Mouse (Mus musculus) regulatory T cell (primary cell): ENCODE results near the gene Tbx2.

Experiments used
- in situ Hi-C: fragments of 300-600 bp; cut with MboI, MseI; formaldehyde crosslinking; loops from one replicate; pipeline ENCODE4 v1.15.1; 2025; ENCODE audit warnings: high pct_unique_total_duplicates

Tbx2 gene

DNA sequence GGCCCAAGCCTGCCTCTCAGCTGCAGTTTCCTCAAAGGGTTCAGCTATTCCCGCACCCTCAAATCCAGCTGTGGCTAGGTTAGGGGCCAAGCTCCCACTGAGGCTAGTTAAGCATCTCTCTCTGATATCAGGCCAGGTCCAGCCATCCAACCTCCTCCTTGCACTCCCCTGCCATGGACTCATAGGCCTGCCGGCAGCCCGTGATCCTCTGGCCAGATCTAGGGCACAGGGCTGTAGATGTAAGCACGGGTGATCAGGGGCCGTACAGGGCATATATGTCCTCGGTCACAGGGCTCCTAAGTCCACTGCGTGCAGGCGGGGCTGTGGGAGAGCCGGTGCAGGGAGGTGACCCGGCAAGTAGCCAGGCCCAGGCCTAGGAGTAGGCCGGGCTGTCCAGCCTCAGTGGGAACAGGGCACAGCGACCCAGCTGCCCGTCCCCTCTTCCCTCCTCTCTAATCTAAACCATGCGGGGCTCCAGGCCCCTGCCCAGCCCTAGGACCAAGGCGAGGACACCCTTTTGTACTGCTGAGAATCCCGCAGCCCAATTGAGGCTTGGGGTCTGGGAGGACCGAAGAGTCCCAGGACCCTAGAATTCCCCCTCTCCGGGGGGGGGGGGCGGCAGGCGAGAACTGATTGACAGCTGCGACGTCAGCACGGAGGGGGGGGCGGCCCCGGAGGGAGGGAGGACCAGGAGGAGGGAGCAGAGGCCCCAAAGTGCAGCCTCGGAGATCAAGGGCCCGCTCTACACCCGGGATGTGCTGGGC is 53.5 kb downstream of the Tbx2 start, which contains the start of gene Tbx4:
Tbx4 (plus strand) TSS at position 758 of the 764 bp plus-strand sequence.
- in situ Hi-C loops, result no loop called here

DNA sequence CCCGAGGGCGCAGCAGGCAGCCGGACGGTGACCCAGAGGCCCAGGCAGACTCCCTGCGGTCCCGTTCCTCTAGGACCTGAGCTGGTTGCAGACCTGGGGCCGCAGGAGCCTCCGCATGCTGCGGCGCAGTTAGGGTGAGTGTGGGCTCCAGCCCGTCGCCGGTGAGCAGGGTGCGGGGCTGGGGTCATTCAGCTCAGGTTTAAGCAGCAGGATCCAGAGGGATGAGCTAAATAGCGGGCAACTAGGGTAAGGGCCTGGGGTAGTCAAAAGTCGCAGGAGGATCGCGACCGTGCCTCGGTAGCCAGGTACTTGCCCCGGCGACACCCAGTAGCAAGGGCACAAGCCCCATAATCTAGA is 54.1 kb downstream of the Tbx2 start:
- in situ Hi-C loops, result no loop called here

DNA sequence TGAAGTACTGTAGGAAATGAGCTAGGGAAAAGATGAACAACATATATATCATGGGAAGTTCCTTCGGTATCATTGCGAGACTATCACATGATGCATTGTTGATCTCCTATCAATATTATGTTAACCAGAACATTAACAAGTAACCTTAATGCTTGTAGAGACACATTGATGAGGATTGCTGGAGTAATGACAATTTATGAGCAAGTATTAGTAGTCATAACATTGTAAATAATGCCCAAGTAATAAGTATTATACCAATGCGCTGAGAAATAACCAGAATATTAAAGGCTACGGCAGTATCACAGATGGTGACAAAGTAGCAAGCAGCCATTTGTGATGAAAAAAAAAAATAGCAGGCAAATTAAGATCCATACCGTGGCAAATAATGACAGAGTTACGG is 54.9 kb downstream of the Tbx2 start:
- in situ Hi-C loops, result no loop called here

DNA sequence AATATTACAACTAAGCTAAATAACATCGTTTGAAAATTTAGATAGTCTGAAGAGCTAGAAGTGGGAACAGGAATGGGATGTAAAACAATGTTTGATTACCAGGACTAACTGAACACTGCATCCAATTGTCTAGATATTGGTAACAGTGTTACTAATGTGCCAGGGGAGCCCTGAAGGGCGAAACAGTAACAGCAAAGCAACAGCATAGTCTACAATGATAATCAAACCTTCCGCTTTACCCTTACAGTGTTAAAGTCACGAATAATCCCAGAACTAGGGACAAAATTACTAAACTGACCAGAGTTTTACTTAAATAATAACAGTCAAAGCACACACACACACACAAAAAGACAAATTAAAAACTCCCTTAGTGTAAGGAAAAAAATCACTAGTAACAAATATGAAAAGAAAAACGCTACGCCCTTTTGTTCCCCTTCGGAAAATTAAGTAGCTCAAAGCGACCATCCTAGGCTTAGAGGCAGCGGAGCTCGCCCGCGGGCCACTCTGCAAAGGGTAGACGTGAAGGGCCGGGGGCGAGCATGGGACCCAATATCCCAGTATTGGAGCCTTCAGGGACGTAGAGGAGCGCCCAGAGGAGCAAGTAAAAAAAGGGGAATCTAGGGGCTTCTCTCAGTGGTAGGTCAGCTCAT is 55.6 kb downstream of the Tbx2 start:
- in situ Hi-C loops, result no loop called here

DNA sequence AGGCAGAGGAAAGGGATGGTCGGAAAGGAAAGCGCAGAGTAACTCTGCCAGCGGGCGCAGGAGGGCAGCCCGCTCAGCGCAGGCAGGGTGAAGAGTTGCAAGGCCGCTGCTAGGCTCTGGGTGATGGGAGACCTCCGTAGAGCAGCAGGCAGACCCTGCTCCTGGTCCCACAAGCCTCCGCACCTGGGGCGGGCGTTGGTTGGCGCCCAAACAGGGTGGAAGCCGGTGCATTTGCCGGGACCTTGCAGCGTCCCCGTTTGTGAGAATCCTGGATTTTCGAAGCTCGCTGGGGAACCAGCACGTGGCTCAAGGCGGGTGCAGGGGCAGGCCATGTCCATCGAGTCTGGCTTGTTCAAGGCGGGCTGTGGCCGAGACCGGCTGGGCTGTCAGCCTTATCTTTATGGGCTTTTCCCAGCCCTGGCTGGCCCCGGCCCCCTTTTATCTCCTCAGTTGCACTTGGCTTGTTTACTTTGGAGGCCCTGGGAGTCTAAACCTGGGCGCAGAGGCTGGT is 56.2 kb downstream of the Tbx2 start:
- in situ Hi-C loops, result no loop called here

DNA sequence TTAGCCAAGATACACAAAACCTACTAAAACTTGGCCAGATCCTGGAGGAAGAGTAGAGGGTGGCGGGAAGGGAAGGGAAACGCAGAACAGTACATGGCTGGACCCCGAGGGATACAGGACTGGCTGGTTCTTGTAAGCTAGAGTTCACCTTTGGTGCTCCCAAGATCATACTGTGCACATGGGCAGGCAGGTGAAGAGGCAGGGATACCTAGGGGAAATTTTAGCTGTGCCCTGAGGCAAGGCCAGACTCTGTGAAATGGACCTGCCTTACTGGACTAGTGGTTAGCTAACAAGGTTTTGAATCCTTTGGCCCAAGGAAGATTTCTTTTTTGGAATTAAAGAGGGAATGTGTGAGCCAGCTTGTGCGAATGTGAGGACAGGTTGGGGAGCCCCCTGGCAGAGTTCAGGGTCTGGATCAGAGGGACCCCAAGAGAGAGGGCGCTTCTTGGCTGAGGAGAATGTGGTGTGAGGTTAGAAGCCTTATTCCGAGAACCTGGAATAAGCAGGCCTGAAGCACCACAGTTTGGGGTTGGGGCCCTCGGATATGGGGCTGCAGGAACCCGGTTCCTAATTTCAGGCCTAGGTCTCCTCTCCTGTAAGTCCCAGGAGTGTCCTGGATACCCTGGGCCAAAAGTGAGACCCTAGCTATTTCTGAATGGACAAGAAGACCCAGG is 56.8 kb downstream of the Tbx2 start:
- in situ Hi-C loops, result no loop called here

DNA sequence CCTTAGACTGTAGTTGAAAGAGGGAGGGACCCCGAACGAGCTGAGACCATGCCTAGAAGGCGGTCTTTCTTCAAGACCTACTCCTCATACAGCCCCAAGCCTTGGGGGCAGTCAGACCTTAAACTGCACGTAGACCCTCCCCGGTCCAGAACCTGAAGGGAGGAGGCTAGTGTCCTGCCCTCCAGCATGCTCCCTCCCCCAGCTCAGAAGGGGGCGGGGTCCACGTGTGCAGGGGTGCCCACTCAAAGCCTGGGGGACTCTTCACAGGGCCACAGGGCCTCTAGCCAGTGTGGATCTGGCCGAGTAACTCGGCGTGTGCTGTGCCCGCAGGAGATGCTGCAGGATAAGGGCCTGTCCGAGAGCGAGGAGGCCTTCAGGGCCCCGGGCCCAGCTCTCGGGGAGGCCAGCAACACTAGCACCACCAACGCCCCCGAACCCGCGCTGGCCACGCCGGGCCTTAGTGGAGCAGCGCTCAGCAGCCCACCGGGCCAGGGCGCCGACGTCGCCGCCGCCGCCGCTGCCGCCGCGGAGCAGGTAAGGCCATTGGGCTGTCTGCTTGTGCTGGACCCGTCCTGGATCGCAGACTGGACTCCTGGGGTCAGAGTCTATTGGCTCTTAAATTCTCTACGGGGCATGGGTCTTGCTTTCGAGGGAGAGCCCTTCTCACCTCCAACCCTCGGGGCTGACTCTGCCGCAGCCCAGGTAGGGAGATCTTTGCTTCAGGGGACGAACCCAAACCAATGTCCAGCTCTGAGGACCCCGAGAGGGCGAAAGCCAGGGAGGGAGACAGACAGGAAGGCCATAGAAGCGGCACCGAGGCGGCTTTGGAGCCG is 57.6 kb downstream of the Tbx2 start:
- in situ Hi-C loops, result no loop called here

DNA sequence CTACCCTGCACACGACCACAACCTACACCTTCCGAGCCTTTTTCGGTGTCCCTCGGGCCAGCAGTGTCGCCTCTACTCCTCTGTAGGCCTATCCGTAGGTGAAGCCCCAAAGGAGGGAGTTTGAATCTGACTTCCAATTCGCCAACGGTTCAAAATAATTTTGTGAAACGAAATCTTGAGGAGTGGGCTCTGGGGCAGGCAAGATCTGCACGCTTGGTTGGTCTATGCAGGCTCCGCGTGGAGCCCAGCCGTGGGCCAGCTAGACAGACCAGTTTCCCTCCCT is 58.2 kb downstream of the Tbx2 start:
- in situ Hi-C loops, result no loop called here

DNA sequence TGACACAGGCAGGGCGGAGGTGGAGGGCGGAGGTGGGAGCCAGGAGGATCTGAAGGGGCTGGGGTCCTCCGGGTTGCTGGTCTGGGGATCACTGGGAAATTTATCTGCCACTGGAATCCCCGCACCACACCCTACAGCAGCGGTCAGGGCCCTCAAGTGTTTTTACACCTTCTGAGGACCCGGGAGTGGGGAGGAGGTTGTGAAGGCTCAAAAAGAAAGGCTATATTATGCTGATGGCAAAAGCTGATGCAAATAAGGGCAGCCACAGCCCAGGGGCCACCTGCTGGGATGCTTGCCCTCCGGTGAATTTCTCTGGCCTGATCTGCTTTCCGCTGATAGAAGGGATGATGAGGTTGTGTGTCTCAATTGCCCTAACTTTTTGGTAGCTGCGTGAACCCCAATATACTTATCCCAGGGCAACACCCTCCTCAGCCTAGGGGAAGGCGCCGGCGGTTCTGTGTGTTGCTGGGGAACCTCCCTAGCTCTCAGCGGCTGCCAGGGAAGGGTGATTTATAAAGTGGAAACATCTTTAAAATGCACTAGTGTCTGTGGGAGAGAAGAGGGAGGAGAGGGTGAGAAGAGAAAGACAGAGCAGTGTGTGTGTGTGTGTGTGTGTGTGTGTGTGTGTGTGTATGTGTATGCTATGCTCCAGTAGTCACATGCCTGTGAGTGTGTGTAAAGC is 58.8 kb downstream of the Tbx2 start:
- in situ Hi-C loops, result no loop called here
